Mouse (Mus musculus): ENCODE measurements at regions not wholly inside any gene's neighbourhood (a gene's known extent, or its start where the extent isn't known, plus 50 kb on each side); places are given as distances from the start of the nearest gene placed in this dataset.

DNA sequence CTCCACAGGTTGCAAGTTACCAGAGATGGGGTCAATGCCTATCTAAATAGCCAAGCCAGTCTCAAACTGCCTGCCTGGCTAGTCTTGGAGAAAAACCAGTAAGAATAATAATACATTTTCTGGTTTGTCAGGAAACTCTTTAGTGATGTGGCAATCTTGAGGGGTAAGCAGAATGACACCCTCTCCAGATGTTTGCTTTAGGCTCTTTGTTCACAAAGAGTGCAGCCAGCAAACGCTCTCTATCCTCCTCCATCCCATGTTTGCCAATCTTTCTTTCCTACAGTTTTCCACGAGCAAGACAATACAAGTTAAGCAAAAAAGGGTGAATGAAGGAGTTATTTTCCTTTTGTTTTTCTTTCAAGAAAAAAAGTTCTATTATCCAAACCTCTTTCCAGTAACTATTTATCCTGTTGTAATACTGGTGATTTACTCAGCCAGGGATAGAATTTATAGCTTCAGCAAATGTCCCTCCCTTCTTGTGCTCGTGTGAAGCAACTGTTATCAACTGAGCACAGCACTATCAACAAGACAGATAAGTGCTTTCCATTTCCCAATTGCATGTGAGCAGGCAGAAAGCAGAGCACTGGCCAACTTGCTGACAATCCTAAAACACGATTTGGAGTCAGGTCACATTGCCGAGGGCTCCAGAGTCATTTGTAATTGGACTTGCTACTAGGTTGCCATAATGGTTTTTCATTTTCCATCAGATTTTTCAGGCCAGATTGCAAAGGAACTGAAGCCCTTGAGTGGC is 873.5 kb downstream of the Rapgef2 start:
- DNase-seq: peak in 1 of 2 experiments; percentile 2

DNA sequence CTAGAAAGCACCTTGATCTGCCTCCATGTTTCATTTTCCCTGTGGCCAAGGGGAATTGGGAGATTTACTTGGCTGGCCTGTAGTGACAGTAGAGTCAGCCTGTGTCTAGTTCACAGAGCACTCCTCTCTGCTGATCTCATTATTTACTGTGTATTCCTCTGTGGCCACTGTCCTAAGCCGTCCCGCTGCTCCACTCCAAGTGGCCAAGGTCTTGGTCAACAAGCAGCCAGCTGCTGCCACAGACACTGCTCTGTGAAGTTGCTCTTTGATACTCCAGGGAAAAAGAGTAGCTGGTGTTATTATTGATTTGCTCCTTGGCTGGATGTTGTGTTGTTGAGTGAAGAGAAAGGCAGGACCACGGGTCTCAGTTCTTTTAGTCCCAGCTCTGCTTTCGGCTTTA is 874.9 kb downstream of the Rapgef2 start:
- no peak for DNase-seq

DNA sequence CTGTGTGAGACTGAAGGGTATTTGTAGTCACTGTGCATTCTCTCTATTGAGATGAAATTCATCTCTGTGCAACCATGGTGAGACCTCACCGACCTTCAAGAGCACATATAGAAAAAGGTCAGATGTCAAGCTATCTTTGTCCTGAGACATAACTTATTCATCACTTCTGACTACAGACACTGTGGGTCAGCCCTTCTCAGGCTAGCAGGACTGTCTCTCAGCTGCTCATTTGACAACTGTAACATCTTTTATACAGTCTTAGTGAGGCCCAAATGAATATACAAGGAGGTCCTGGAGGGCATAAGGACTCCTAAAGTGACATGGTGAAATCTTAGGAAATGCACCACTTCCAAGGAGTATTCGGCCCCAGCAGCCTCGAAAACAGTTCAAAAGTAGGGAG is 877.1 kb downstream of the Rapgef2 start:
- no peak for DNase-seq

DNA sequence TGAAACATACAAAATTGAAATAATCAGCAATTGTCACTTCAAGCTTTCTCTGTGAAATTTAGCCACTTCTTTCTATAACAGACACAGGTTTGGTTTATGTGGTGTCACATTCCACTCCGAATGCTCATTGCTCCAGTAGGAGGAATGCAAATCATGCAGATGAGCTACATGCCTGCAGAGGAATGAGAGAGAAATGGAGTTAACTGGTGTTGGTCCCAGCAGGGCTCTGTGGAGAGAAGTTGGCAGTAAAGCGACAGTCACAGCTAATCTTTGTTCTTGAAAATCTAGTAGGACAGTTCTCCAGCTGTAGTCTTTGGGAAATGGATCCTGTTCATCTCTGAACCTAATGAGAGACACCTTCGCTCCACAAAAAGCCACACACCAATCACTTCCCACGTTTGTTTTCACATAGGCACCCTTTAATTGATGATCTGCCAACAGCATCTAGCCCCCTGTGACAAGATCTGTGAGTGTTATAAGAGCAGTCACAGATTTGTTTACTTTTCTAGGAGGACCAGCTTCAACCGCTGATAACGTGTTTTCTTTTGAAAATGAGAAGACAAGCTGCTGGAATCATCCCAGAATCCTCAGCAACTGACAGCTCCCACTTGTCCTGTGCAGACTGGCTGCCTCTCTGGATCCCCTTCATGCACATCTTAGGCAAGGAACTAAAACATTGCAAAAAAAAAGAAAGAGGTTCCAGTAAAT is 880.4 kb downstream of the Rapgef2 start:
- DNase-seq: peak in 1 of 2 experiments; percentile 4

DNA sequence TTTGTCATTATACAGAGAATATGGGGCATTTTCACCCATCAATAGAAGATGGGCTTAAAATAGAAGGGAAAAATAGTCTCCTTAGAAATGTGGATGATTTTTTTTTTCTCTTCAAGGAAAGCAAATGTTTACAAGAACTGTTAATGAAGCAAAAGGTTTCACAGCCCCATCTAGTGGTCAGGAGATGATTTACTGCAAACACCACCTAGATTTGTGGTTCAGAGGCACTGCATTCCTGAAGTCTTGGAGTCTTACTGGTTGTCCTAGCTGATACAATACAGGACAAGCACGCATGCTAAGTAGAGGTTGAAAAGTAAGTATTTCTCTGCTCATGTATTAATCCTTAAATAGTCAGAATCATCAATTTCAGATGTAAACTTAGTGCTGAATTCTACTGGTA is 927.9 kb downstream of the Rapgef2 start:
- peak; percentile 6 to 7 for DNase-seq

DNA sequence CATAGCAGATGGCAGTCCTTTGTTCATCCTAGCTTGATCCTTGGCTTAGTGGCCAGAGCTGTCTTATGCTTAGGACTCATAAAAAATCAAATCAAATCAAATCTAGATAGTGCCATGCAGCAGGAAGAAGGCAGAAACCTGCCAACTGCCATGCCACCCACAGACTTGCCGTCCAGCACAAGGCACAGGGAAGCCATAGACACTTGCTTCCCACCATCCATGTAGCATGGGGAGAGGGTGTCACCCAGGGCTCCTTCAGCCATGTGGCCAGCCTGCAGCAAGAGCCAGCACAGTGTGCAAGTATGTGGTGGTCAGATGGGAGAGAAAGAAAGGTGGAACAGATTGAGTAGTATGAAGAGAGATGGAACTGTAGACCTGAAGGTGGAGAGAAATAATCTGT is 946.4 kb downstream of the Rapgef2 start:
- DNase-seq: no peak

DNA sequence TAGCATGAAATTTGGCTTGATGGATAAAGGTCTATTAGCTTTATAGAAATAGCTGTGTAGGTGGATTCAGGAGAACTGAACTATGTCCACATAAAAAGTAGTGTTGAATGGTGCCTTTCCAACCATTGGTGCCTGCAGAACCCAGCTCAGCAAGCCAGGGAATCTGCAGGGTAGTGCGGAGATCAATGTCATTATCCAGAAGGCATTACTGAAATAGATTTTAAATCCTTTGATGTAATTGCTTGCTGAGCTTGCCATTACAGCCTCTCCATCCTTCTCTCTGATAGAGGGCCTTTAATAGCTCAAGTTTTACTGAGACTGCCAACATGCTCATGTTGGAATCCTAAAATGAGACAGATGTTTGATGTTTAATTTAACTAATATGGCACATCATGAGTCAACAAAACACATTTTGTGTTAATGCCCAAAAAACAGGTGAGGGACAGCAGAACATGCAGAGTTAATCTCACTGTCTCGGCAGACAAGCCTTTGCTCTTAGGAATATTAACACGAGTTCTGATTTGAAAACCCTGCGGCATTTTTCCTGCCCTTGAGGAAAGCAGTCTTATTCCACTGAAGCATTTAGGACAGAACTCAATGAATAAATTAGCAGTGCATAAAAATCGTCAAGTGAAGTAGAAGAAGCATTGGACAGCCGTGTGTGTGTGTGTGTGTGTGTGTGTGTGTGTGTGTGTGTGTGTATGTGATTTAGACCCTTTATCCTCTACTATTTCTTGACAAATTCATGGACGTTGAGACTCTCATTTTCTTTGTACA is 974.5 kb downstream of the Rapgef2 start:
- DNase-seq: no peak

DNA sequence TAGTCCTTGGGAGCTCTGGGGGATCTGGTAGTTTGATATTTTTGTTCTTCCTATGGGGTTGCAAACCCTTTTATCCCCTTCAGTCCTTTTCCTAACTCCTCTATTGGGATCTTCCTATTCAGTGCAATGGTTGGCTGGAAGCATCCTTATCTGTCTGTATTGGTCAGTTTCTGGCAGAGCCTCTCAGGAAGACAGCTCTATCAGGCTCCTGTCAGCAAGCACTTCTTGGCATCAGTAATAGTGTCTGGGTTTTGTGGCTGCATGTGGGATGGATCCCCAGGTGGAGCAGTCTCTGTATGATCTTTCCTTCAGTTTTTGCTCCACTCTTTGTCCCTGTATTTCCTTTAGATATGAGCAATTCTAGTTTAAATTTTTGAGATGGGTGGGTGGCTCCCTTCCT is 985.8 kb downstream of the Rapgef2 start:
- no peak for DNase-seq

DNA sequence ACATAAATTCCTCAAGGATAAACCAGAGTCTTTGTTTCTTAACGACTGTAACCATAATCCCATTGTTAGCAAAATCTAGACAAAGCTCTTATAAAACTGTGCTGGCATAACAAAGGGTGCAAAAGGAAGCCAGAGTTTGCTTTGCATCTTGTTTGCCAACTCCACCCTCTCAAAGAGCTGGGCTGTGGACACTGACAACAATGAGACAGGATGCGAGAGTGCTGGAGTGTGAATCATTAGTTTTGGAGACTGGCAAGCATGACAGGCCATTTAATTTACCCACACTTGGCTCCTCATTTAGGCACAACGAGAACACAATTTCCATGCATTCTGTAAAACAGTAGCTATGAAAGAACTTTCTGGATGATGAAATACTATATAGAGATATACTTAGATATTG is 994.4 kb downstream of the Rapgef2 start:
- no peak for DNase-seq

DNA sequence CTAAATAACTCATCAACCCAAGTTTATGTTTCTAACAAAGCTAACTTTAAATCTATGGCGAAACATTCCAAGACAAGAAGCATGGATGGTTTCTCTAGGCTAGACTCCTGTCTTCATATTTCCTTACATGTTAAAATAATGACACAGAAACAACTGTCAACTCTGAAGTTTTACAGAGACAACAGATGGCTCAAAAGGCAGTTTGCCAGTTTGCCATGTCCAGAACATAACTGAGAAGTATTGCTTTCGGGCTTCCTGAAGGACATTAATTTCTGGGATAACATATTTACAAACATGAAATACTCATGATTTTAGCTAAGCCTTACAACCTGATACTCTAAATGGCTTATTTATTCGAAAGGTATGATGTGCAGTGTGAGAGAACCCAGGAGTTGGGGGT is 1002.2 kb downstream of the Rapgef2 start:
- no peak for DNase-seq

DNA sequence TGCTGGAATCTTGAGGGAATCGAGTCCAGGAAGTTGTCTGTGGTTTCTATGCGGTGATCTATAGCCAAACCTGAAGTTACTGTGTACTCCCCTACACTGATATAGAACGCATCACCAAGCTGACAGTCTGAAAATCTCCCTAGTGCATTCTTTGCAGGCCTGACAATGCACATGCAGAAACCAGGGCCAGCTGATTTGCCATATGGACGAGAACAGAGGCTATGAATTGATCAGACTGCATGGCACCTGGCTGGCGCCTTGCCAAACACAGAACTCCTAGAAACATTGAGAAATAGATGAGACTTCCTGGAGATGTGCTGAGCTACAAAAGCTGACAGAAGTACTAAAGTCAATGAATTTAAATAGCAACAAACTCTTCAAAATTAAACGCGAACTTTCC is 1049.4 kb downstream of the Rapgef2 start:
- no peak for DNase-seq

DNA sequence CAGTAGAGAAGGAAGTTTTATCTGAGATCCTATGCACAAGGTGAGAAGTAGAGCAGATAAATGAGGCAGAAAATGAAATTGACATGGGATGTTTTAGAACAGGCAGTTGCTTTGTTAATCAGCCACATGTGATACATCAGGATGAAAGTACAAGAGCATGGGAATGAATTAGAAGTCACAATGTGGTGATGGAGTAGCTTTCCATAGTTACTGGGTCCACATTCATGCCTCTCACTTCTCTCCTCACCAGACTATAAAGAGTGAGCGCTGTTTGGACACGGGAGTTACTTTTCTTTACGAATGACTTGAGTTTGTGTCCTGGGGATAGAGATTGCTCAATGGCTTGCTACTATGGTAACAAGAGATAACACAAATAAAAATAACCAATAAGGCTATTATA is 1076.6 kb downstream of the Rapgef2 start:
- DNase-seq: no peak

DNA sequence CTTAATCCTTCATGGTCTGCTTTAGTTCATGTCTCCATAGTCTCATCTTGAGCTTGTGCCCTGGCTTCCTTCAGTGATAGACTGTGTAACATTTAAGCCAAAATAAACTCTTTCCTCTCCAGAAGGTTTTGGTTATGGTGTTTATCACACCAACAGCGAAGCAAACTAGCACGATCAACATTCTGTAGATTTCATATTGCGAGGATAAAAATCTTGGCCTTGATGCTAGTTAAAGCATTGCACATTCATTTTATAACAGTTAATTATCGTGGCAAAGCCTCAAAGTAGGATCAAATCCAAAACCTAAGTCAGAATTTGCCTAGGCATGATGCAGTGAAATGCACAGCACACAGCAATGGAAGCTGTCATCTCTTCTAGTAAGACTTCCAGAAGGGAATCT is 1123.7 kb downstream of the Rapgef2 start:
- DNase-seq: no peak

DNA sequence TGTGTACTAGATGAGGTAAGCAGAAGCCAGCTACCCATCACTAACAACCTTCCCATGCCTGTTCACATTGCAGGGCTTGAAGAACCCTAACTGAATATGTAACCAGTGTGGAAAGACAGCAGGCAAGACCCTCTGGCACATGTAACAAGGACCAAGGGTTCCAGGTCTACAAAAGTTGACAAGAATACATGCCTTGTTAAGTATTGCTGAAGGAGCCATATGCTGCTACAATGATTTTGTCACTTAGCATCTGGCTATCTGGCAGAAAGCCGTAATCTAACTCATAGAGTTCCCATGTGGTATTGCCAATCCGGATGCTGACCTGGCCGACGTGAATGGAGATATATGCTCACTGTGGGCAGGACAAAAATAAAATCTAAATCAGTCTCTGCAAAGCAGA is 1127.9 kb downstream of the Rapgef2 start:
- no peak for DNase-seq

Data from kidney, postnatal 4 days (tissue).